In genomic region chr7:16858336-16858735, GRCm38 (mm10) we compare ENCODE assay signal across 9 mouse cellular contexts. TPM values are rescaled to one million over a fixed set of nuclear protein-coding genes. Genes with fewer than 3 reads are reported as not detected.
DNase-seq lines count a peak whose midpoint lies in the region; ATAC-seq and TF ChIP-seq lines count a peak whose summit lies in the region.
"Had no signal": no experiment of that assay in that cellular context is flagged by ENCODE, and none has a peak within 500 bp of the region (broad histone marks: within the 10 kb centered on the region; RNA-seq: fewer than 3 reads in every experiment).

No protein-coding gene starts in this region.

- 21% methylated on average over 17 of the region's 17 CpGs for WGBS in cerebellum, adult 2 months
- WGBS in neural tube, embryonic 15.5 days, result 20% methylated on average over 17 of the region's 17 CpGs
- 14% methylated on average over 17 of the region's 17 CpGs for WGBS in forebrain, embryonic 13.5 days
- 39% methylated on average over 17 of the region's 17 CpGs for WGBS in lung, adult 2 months

- TF ChIP-seq POLR2A in cerebellum, adult 2 months (IDR thresholded peaks at IDR 0.05; ENCODE audit: borderline replicate concordance, insufficient read depth, low read length), result no peak
- no peak for TF ChIP-seq POLR2A in lung, adult 2 months (IDR thresholded peaks at IDR 0.05; ENCODE audit: borderline replicate concordance, extremely low read depth, low read depth, low read length)

- no peaks in the 10 kb centered on the region for H3K9me3 ChIP-seq in neural tube, embryonic 15.5 days (replicated peaks)
- H3K9me3 ChIP-seq in forebrain, embryonic 13.5 days (replicated peaks), result no peaks in the 10 kb centered on the region
- H3K9me3 ChIP-seq: midbrain, embryonic 12.5 days had no signal

- ATAC-seq in cerebellum, adult (ENCODE audit: insufficient number of reproducible peaks, low FRiP score, low TSS enrichment), result no peak; the same call in 1 of the 2 replicates
- ATAC-seq in neural tube, embryonic 15.5 days (ENCODE audit: low FRiP score), result no peak
- peak; percentile 24; the same call in 1 of the 2 replicates for ATAC-seq in forebrain, embryonic 13.5 days

- no peaks in the 10 kb centered on the region for H3K27me3 ChIP-seq in cerebellum, adult 2 months (ENCODE audit: control insufficient read depth, insufficient read depth, low read length)
- H3K27me3 ChIP-seq in neural tube, embryonic 15.5 days (replicated peaks), result no peaks in the 10 kb centered on the region
- H3K27me3 ChIP-seq in forebrain, embryonic 13.5 days, result no peaks in the 10 kb centered on the region
- H3K27me3 ChIP-seq: midbrain, embryonic 12.5 days had no signal

- H3K4me3 ChIP-seq in cerebellum, adult 2 months (replicated peaks; ENCODE audit: insufficient read depth, low read depth, low read length), result peak overlapping the region; percentile 48
- no peak overlapping the region for H3K4me3 ChIP-seq in neural tube, embryonic 15.5 days (replicated peaks)
- no peak overlapping the region for H3K4me3 ChIP-seq in forebrain, embryonic 13.5 days
- no peak overlapping the region for H3K4me3 ChIP-seq in lung, adult 2 months (replicated peaks; ENCODE audit: extremely low read depth, low read depth, low read length)
- H3K4me3 ChIP-seq: midbrain, embryonic 12.5 days had no signal

- H3K27ac ChIP-seq in cerebellum, adult 2 months (ENCODE audit: insufficient read depth, low read length), result no peak overlapping the region
- no peak overlapping the region for H3K27ac ChIP-seq in neural tube, embryonic 15.5 days (replicated peaks)
- H3K27ac ChIP-seq in forebrain, embryonic 13.5 days, result no peak overlapping the region
- H3K27ac ChIP-seq: midbrain, embryonic 12.5 days had no signal

- no peak overlapping the region for H3K9ac ChIP-seq in neural tube, embryonic 15.5 days (replicated peaks)
- H3K9ac ChIP-seq in forebrain, embryonic 13.5 days, result no peak overlapping the region
- H3K9ac ChIP-seq: midbrain, embryonic 12.5 days had no signal

- peak; percentile 72 for TF ChIP-seq CTCF in cerebellum, adult 2 months (IDR thresholded peaks at IDR 0.05; ENCODE audit: borderline replicate concordance, insufficient read depth, low read depth, low read length)
- peak; percentile 67 for TF ChIP-seq CTCF in lung, adult 2 months (IDR thresholded peaks at IDR 0.05; ENCODE audit: insufficient read depth, low read length)

- H3K36me3 ChIP-seq in neural tube, embryonic 15.5 days, result peaks cover 47% of the 10 kb centered on the region
- H3K36me3 ChIP-seq in forebrain, embryonic 13.5 days (ENCODE audit: poor library complexity, severe bottlenecking), result peaks cover 58% of the 10 kb centered on the region

- DNase-seq in cerebellum, adult 2 months, result peak; percentile 52 to 65
- peak; percentile 39 for DNase-seq in neural tube, embryonic 10.5 days (ENCODE audit: extremely low spot score, low spot score)
- peak; percentile 56 for DNase-seq in lung, adult 2 months
- peak; percentile 46 to 54 for DNase-seq in spleen, postnatal 36 days (ENCODE audit: low spot score in 2 of 2)
- DNase-seq in right cerebral cortex, postnatal 14 days, result no peak

- H3K4me2 ChIP-seq in neural tube, embryonic 15.5 days, result no peak overlapping the region
- peak overlapping the region; percentile 20; the same call in 1 of the 2 replicates for H3K4me2 ChIP-seq in forebrain, embryonic 13.5 days
- H3K4me2 ChIP-seq: midbrain, embryonic 12.5 days had no signal

- no peaks in the 10 kb centered on the region for H3K4me1 ChIP-seq in cerebellum, adult 2 months (ENCODE audit: control insufficient read depth, insufficient read depth, low read length)
- no peaks in the 10 kb centered on the region for H3K4me1 ChIP-seq in neural tube, embryonic 15.5 days
- no peaks in the 10 kb centered on the region for H3K4me1 ChIP-seq in forebrain, embryonic 13.5 days
- H3K4me1 ChIP-seq in lung, adult 2 months (ENCODE audit: control insufficient read depth, insufficient read depth, low read length), result no peaks in the 10 kb centered on the region
- H3K4me1 ChIP-seq: midbrain, embryonic 12.5 days had no signal

RNA-seq across cellular contexts. Expression of gene Prkd2, which starts 15.6 kb away (rescaled TPM):
- 6.5 and 7.5 TPM in 2 replicates for polyA plus RNA-seq in cerebellum, adult 2 months (2012; rRNA removed)
- polyA plus RNA-seq in neural tube, embryonic 15.5 days (2015; fragmentation: Nextera tagmentation; extraction: Ambion mirVana), result 5.0 and 8.4 TPM in 2 replicates
- 7.7 and 8.3 TPM in 2 replicates for polyA plus RNA-seq in forebrain, embryonic 13.5 days (2015; fragmentation: Nextera tagmentation; extraction: Ambion mirVana)
- 97.2 and 121 TPM in 2 replicates for polyA plus RNA-seq in lung, adult 2 months (2012; rRNA removed)

RNA-seq across cellular contexts. Expression of gene Dact3, which starts 16.8 kb away (rescaled TPM):
- polyA plus RNA-seq in cerebellum, adult 2 months (2012; rRNA removed), result 60.8 and 68.2 TPM in 2 replicates
- polyA plus RNA-seq in neural tube, embryonic 15.5 days (2015; fragmentation: Nextera tagmentation; extraction: Ambion mirVana), result 3.7 and 4.8 TPM in 2 replicates
- polyA plus RNA-seq in forebrain, embryonic 13.5 days (2015; fragmentation: Nextera tagmentation; extraction: Ambion mirVana), result 2.0 and 2.3 TPM in 2 replicates
- polyA plus RNA-seq in lung, adult 2 months (2012; rRNA removed), result 31.7 and 41.1 TPM in 2 replicates

RNA-seq across cellular contexts. Expression of gene Gng8, which starts 33.2 kb away (rescaled TPM):
- 10.0 and 14.0 TPM in 2 replicates for polyA plus RNA-seq in cerebellum, adult 2 months (2012; rRNA removed)
- 4.0 and 4.1 TPM in 2 replicates for polyA plus RNA-seq in neural tube, embryonic 15.5 days (2015; fragmentation: Nextera tagmentation; extraction: Ambion mirVana)
- polyA plus RNA-seq in forebrain, embryonic 13.5 days (2015; fragmentation: Nextera tagmentation; extraction: Ambion mirVana), result 9.2 and 18.2 TPM in 2 replicates
- polyA plus RNA-seq in lung, adult 2 months (2012; rRNA removed), result 12.5 and 27.7 TPM in 2 replicates

RNA-seq across cellular contexts. Expression of gene Fkrp, which starts 41.8 kb away (rescaled TPM):
- 38.6 and 38.9 TPM in 2 replicates for polyA plus RNA-seq in cerebellum, adult 2 months (2012; rRNA removed)
- polyA plus RNA-seq in neural tube, embryonic 15.5 days (2015; fragmentation: Nextera tagmentation; extraction: Ambion mirVana), result 48.4 and 50.4 TPM in 2 replicates
- polyA plus RNA-seq in forebrain, embryonic 13.5 days (2015; fragmentation: Nextera tagmentation; extraction: Ambion mirVana), result 24.0 and 28.0 TPM in 2 replicates
- polyA plus RNA-seq in lung, adult 2 months (2012; rRNA removed), result 41.7 and 42.0 TPM in 2 replicates

RNA-seq across cellular contexts. Expression of gene Strn4, which starts 42.6 kb away (rescaled TPM):
- polyA plus RNA-seq in cerebellum, adult 2 months (2012; rRNA removed), result 158 and 160 TPM in 2 replicates
- 139 and 156 TPM in 2 replicates for polyA plus RNA-seq in neural tube, embryonic 15.5 days (2015; fragmentation: Nextera tagmentation; extraction: Ambion mirVana)
- polyA plus RNA-seq in forebrain, embryonic 13.5 days (2015; fragmentation: Nextera tagmentation; extraction: Ambion mirVana), result 147 and 164 TPM in 2 replicates
- polyA plus RNA-seq in lung, adult 2 months (2012; rRNA removed), result 164 and 180 TPM in 2 replicates

Comparison
In these comparisons a context has a peak if more than half of its experiments do, and no peak if none do; other contexts are left out.
1. RNA of gene Prkd2, which starts 15.6 kb away (polyA plus RNA-seq): 97.2 to 121 TPM in lung, adult 2 months; 7.7 to 8.3 TPM in forebrain, embryonic 13.5 days, 6.5 to 7.5 TPM in cerebellum, adult 2 months and 5.0 to 8.4 TPM in neural tube, embryonic 15.5 days; every median in the first group is over 10 times any median in the second.